9 mouse cellular contexts compared by ENCODE assay signal in the genomic region with DNA sequence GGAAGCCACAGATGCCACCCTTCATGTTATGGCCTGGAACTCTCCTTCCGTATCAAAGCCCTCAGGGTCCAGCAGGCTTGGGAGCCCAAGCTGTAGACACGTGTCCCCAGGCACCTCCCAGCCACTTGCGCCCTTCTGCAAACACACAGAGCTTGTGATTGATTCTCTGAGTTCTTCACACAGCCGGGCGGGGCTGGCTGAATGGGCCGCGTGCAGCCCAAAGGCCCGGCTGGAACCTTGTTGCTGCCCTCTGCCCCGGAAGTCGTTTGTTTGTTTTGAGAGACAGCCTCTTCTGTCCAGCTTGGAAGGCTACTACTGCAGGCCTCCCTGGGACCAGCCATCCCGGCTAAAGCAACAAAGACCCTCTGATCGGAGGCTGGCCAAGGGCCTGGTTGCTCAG.
DNase-seq lines count a peak whose midpoint lies in the region; ATAC-seq lines count a peak whose summit lies in the region.
"Had no signal": no experiment of that assay in that cellular context is flagged by ENCODE, and none has a peak within 500 bp of the region (broad histone marks: within the 10 kb centered on the region; RNA-seq: fewer than 3 reads in every experiment).

No protein-coding gene starts in this region.

- DNase-seq in urinary bladder, postnatal 14 days (ENCODE audit: low spot score): peak; percentile 8
- DNase-seq in urinary bladder, postnatal 36 days (ENCODE audit: low spot score in 2 of 2): no peak
- peak; percentile 73 for DNase-seq in yolk sac, embryonic 10.5 days (ENCODE audit: low spot score)
- no peak for DNase-seq in layer of hippocampus, adult 18-20 months (ENCODE audit: low spot score in 2 of 2)
- DNase-seq in left cerebral cortex, postnatal 25 days (ENCODE audit: low spot score in 2 of 2): no peak
- no peak for DNase-seq in frontal cortex, postnatal 25 days (ENCODE audit: low spot score in 2 of 2)

- peaks cover 12% of the 10 kb centered on the region for H3K4me1 ChIP-seq in hindbrain, embryonic 16.5 days (ENCODE audit: control insufficient read depth, insufficient read depth, low read depth, low read length)
- H3K4me1 ChIP-seq in liver, embryonic 12.5 days: peaks cover 50% of the 10 kb centered on the region

- H3K36me3 ChIP-seq in hindbrain, embryonic 16.5 days (ENCODE audit: control insufficient read depth, insufficient read depth, low read length): no peaks in the 10 kb centered on the region
- no peaks in the 10 kb centered on the region for H3K36me3 ChIP-seq in liver, embryonic 12.5 days

- ATAC-seq in hindbrain, embryonic 16.5 days: 0 out of 2 replicates have a peak, but pooled peaks have one; percentile 25
- ATAC-seq in liver, embryonic 12.5 days: peak; percentile 8
- ATAC-seq: Patski had no signal

- intact Hi-C loops in left cerebral cortex, postnatal 25 days (cut with DNase I): no loop called here

- H3K4me3 ChIP-seq in hindbrain, embryonic 16.5 days (ENCODE audit: low read length): no peak overlapping the region
- no peak overlapping the region for H3K4me3 ChIP-seq in liver, embryonic 12.5 days

- peak overlapping the region; percentile 18; the same call in 1 of the 2 replicates for H3K27ac ChIP-seq in hindbrain, embryonic 16.5 days (ENCODE audit: low read depth, low read length)
- peak overlapping the region; percentile 65; the same call in 1 of the 2 replicates for H3K27ac ChIP-seq in liver, embryonic 12.5 days

- no peak overlapping the region for H3K9ac ChIP-seq in hindbrain, embryonic 16.5 days (ENCODE audit: low read depth, low read length)
- H3K9ac ChIP-seq in liver, embryonic 12.5 days: no peak overlapping the region

- H3K9me3 ChIP-seq in hindbrain, embryonic 16.5 days (ENCODE audit: control insufficient read depth, low read length): no peaks in the 10 kb centered on the region
- H3K9me3 ChIP-seq in liver, embryonic 12.5 days (replicated peaks): no peaks in the 10 kb centered on the region

- 28% methylated on average over 12 of the region's 12 CpGs for WGBS in hindbrain, embryonic 16.5 days
- 42% methylated on average over 12 of the region's 12 CpGs for WGBS in liver, embryonic 12.5 days (ENCODE audit: insufficient replicate concordance)

- H3K4me2 ChIP-seq in hindbrain, embryonic 16.5 days (ENCODE audit: low read length): no peak overlapping the region
- H3K4me2 ChIP-seq in liver, embryonic 12.5 days: peak overlapping the region; percentile 27

- no peaks in the 10 kb centered on the region for H3K27me3 ChIP-seq in hindbrain, embryonic 16.5 days (replicated peaks; ENCODE audit: control insufficient read depth, insufficient read depth, low read length)
- peaks cover 11% of the 10 kb centered on the region; the same call in 1 of the 2 replicates for H3K27me3 ChIP-seq in liver, embryonic 12.5 days (replicated peaks)

Comparison
In these comparisons a context has a peak if more than half of its experiments do, and no peak if none do; other contexts are left out.
1. DNase-seq: peak in urinary bladder, postnatal 14 days (single experiment) and yolk sac, embryonic 10.5 days (single experiment); none in urinary bladder, postnatal 36 days (0 of 2), layer of hippocampus, adult 18-20 months (0 of 2), left cerebral cortex, postnatal 25 days (0 of 2) and frontal cortex, postnatal 25 days (0 of 2).